8 mouse cellular contexts compared by ENCODE assay signal in the genomic region with DNA sequence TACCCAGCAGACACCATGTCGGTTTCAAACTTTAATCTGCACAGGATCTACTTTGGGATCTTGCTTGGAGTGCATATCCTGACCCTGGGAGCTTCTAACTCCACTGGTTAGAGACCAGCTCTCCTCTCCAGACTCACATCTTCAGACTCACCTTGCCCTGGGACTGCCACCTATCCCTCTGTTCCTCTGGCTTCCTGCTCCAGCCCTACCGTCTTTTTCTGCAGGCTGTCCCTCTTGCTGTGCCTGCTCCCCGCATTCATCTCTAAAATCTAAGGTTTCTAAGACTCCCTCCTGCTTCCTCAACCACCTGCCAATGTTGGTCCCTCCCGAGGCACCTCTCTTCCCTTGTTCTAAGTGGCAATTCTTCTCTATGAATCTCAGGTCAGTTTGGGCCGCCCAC.
DNase-seq lines count a peak whose midpoint lies in the region; ATAC-seq and TF ChIP-seq lines count a peak whose summit lies in the region.

No protein-coding gene starts in this region.

- no peaks in the 10 kb centered on the region for H3K27me3 ChIP-seq in heart, embryonic 13.5 days (replicated peaks)
- H3K27me3 ChIP-seq in limb, embryonic 14.5 days (ENCODE audit: control insufficient read depth, insufficient read depth, low read length) = no peaks in the 10 kb centered on the region
- H3K27me3 ChIP-seq in thymus, adult 2 months (ENCODE audit: control insufficient read depth, insufficient read depth, low read length) = no peaks in the 10 kb centered on the region

- H3K4me2 ChIP-seq in heart, embryonic 13.5 days = no peak overlapping the region
- H3K4me2 ChIP-seq in limb, embryonic 14.5 days (replicated peaks; ENCODE audit: low read depth, low read length, severe bottlenecking) = no peak overlapping the region

- H3K9me3 ChIP-seq in heart, embryonic 13.5 days = no peaks in the 10 kb centered on the region; the same call in 1 of the 2 replicates
- H3K9me3 ChIP-seq in limb, embryonic 14.5 days (ENCODE audit: control insufficient read depth, low read length) = 0 out of 2 replicates have a peak, but pooled peaks cover 2% of the 10 kb centered on the region

- ATAC-seq in heart, embryonic 13.5 days (ENCODE audit: extremely low read depth, insufficient number of reproducible peaks, low FRiP score, low TSS enrichment) = no peak; the same call in 1 of the 2 replicates
- ATAC-seq in limb, embryonic 14.5 days (ENCODE audit: low FRiP score, low read depth) = no peak; the same call in 1 of the 2 replicates

- TF ChIP-seq CTCF in thymus, adult 2 months (IDR thresholded peaks at IDR 0.05; ENCODE audit: borderline replicate concordance, control insufficient read depth, extremely low read depth, insufficient read depth, low read length, poor library complexity) = no peak

- DNase-seq in heart, postnatal 25 days (ENCODE audit: low spot score) = no peak
- peak; percentile 44 for DNase-seq in R1 (ENCODE audit: low read depth, low spot score)
- DNase-seq in gastrocnemius, postnatal 25 days = peak; percentile 12
- DNase-seq in limb, embryonic 14.5 days (ENCODE audit: low spot score) = peak; percentile 70
- no peak for DNase-seq in urinary bladder, postnatal 10 days (ENCODE audit: low spot score)
- no peak for DNase-seq in cerebellum, adult 9-11 months
- DNase-seq in thymus, adult 2 months = no peak

- 21% methylated on average over 5 of the region's 5 CpGs for WGBS in heart, embryonic 13.5 days
- whole genome bisulfite sequencing in limb, embryonic 14.5 days = 21% methylated on average over 5 of the region's 5 CpGs
- WGBS in thymus, adult 2 months = 41% methylated on average over 5 of the region's 5 CpGs

- no peak overlapping the region for H3K4me3 ChIP-seq in heart, embryonic 13.5 days
- H3K4me3 ChIP-seq in limb, embryonic 14.5 days (replicated peaks; ENCODE audit: low read length) = no peak overlapping the region
- no peak overlapping the region for H3K4me3 ChIP-seq in thymus, adult 2 months (ENCODE audit: control insufficient read depth, insufficient read depth, low read length)

- H3K4me1 ChIP-seq in heart, embryonic 13.5 days = peaks cover 19% of the 10 kb centered on the region
- no peaks in the 10 kb centered on the region for H3K4me1 ChIP-seq in limb, embryonic 14.5 days (ENCODE audit: control insufficient read depth, insufficient read depth, low read length)
- H3K4me1 ChIP-seq in thymus, adult 2 months (replicated peaks; ENCODE audit: control insufficient read depth, insufficient read depth, low read length) = no peaks in the 10 kb centered on the region

- H3K9ac ChIP-seq in heart, embryonic 13.5 days = no peak overlapping the region
- no peak overlapping the region for H3K9ac ChIP-seq in limb, embryonic 14.5 days (ENCODE audit: low read depth, low read length, severe bottlenecking)

- TF ChIP-seq POLR2A in limb, embryonic 14.5 days (IDR thresholded peaks at IDR 0.05; ENCODE audit: borderline replicate concordance, extremely low read depth, insufficient read depth, insufficient read length) = no peak
- no peak for TF ChIP-seq POLR2A in thymus, adult 2 months (IDR thresholded peaks at IDR 0.05; ENCODE audit: control insufficient read depth, extremely low read depth, insufficient read depth, low read length, poor library complexity)

- no peaks in the 10 kb centered on the region for H3K36me3 ChIP-seq in heart, embryonic 13.5 days
- no peaks in the 10 kb centered on the region for H3K36me3 ChIP-seq in limb, embryonic 14.5 days (ENCODE audit: control insufficient read depth, insufficient read depth, low read length)
- no peaks in the 10 kb centered on the region for H3K36me3 ChIP-seq in thymus, adult 2 months (ENCODE audit: control insufficient read depth, insufficient read depth, low read length)

- 0 out of 2 replicates have a peak overlapping the region, but pooled peaks have one; percentile 12 for H3K27ac ChIP-seq in heart, embryonic 13.5 days (replicated peaks)
- H3K27ac ChIP-seq in limb, embryonic 14.5 days (replicated peaks; ENCODE audit: low read depth, low read length) = no peak overlapping the region
- no peak overlapping the region for H3K27ac ChIP-seq in thymus, adult 2 months (ENCODE audit: control insufficient read depth, insufficient read depth, low read length)

- intact Hi-C loops in heart, postnatal 25 days (cut with DNase I) = no loop called here

Comparison
In these comparisons a context has a peak if more than half of its experiments do, and no peak if none do; other contexts are left out.
1. DNase-seq: peak in R1 (single experiment), gastrocnemius, postnatal 25 days (single experiment) and limb, embryonic 14.5 days (single experiment); none in heart, postnatal 25 days (single experiment), urinary bladder, postnatal 10 days (single experiment), cerebellum, adult 9-11 months (single experiment) and thymus, adult 2 months (single experiment).